Mouse (Mus musculus) heart, embryonic 16.5 days (tissue): ENCODE data around the gene Eno3. TPM values are rescaled to one million over a fixed set of nuclear protein-coding genes. Genes with fewer than 3 reads are reported as not detected.

ENCODE experiments used
- ATAC-seq: fragments of 200-750 bp; cut with Nextera tagmentation; replicated peaks from 2 replicates; pipeline ENCODE4 v1.8.0; 2017; ENCODE audit warnings: moderate number of reproducible peaks; ENCODE audit not compliant: insufficient read depth, low FRiP score; ENCODE audit errors: extremely low read depth
- H3K27ac ChIP-seq: fragments of 300-500 bp; sonication (generic); 2 replicates; pipeline ENCODE4 v1.5.1; 2014; ENCODE audit warnings: mild to moderate bottlenecking, low read length, control low read depth, moderate library complexity
- H3K27me3 ChIP-seq: fragments of 300-500 bp; sonication (generic); 2 replicates; pipeline ENCODE4 v1.6.1; 2014; ENCODE audit warnings: low read length, mixed read lengths; ENCODE audit not compliant: control insufficient read depth, insufficient read depth
- H3K36me3 ChIP-seq: fragments of 300-500 bp; sonication (generic); 2 replicates; pipeline ENCODE4 v1.6.1; 2014; ENCODE audit not compliant: control insufficient read depth, insufficient read depth
- H3K4me1 ChIP-seq: fragments of 300-500 bp; sonication (generic); 2 replicates; pipeline ENCODE4 v1.6.1; 2014; ENCODE audit warnings: low read length, mixed read lengths; ENCODE audit not compliant: control insufficient read depth, insufficient read depth
- H3K4me2 ChIP-seq: fragments of 300-500 bp; sonication (generic); 2 replicates; pipeline ENCODE4 v1.6.1; 2014; ENCODE audit warnings: low read depth, mild to moderate bottlenecking, control low read depth, low read length
- H3K4me3 ChIP-seq: fragments of 300-500 bp; sonication (generic); 2 replicates; pipeline ENCODE4 v1.5.1; 2014; ENCODE audit warnings: mild to moderate bottlenecking, control low read depth, low read length
- H3K9ac ChIP-seq: fragments of 300-500 bp; sonication (generic); 2 replicates; pipeline ENCODE4 v1.6.1; 2014; ENCODE audit warnings: low read length, control low read depth
- H3K9me3 ChIP-seq: fragments of 300-500 bp; sonication (generic); replicated peaks from 2 replicates; pipeline ENCODE4 v1.6.1; 2016; ENCODE audit warnings: low read length; ENCODE audit not compliant: control insufficient read depth
- WGBS: fragments of 180-500 bp; shearing (Covaris S2); extraction: QIAGEN DNeasy Blood & Tissue Kit; methylation state at CpG from one replicate; pipeline ENCODE4 v1.1.7; 2014; 5-methylcytosine and 5-hydroxymethylcytosine counted together
- polyA plus RNA-seq: library from polyadenylated mRNA; unstranded; fragments of >200 nt; fragmentation: Nextera tagmentation; extraction: Ambion mirVana; gene quantifications from 2 replicates; pipeline ENCODE4 v1.2.1, GENCODE M21; 2015

Eno3 gene
- polyA plus RNA-seq, result 578 and 593 TPM in 2 replicates

GRCm38 (mm10) chr11:70656964-70657363 is at the start of gene Eno3:
Gene Eno3, plus strand, starts transcription at chr11:70657202.
- Histone ChIP-seq H3K9ac (peak within 1 kb of the TSS; percentile 78), H3K36me3 (peaks cover 15% of the 10 kb centered on the region), H3K4me2 (peak within 1 kb of the TSS; percentile 92), H3K9me3 (no peaks in the 10 kb centered on the region), H3K4me3 (peak within 1 kb of the TSS; percentile 74), H3K27ac (peak within 1 kb of the TSS; percentile 96), H3K4me1 (peaks cover 31% of the 10 kb centered on the region), H3K27me3 (no peaks in the 10 kb centered on the region)
- 11% methylated on average over 3 of the region's 3 CpGs for WGBS
- ATAC-seq, result peak; percentile 45

GRCm38 (mm10) chr11:70607611-70608010 is 49.4 kb upstream of the Eno3 start:
- no peaks in the 10 kb centered on the region for H3K9me3 ChIP-seq
- 80% methylated on average over 9 of the region's 9 CpGs for WGBS
- H3K4me1 ChIP-seq, result no peaks in the 10 kb centered on the region
- no peak overlapping the region for H3K9ac ChIP-seq
- no peak overlapping the region for H3K4me3 ChIP-seq
- H3K4me2 ChIP-seq, result no peak overlapping the region
- H3K27ac ChIP-seq, result no peak overlapping the region
- H3K27me3 ChIP-seq, result no peaks in the 10 kb centered on the region
- peaks cover 62% of the 10 kb centered on the region for H3K36me3 ChIP-seq
- ATAC-seq, result no peak

DNA sequence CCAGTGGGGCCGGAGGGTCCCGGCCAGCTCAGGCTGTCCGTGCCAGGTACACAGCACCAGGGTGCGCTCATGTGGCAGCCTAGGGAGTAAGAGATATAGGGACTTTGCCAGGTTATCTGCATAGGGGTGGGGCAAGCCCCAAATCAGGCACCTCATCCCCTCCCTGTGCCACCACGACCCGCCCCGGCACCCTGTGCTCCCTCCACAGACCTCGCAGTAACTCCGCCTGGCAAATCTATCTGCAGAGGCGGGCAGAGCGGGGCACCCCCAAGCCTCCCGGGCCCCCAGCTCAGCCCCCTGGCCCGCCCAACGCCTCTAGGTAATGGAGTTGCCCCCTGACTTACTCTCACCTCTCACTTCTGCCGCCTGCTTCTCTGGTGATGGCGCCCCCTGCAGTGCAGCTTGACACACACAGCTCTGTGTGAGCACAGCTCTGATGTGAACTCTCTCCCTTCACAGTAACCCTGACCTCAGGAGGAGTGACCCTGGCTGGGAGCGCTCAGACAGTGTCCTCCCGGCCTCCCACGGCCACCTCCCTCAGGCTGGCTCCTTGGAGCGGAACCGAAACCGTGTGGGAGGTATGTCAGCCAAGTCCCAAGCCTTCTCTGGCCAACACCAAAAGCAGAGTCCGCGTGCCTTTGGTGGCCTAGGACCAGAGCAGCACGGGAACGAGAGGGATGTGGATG is 48.5 kb upstream of the Eno3 start:
- Histone ChIP-seq H3K9ac (no peak overlapping the region), H3K4me3 (no peak overlapping the region), H3K36me3 (peaks cover 64% of the 10 kb centered on the region), H3K27me3 (no peaks in the 10 kb centered on the region), H3K9me3 (no peaks in the 10 kb centered on the region), H3K4me2 (no peak overlapping the region), H3K4me1 (no peaks in the 10 kb centered on the region), H3K27ac (no peak overlapping the region)
- WGBS, result 88% methylated on average over 26 of the region's 26 CpGs
- ATAC-seq, result no peak

DNA sequence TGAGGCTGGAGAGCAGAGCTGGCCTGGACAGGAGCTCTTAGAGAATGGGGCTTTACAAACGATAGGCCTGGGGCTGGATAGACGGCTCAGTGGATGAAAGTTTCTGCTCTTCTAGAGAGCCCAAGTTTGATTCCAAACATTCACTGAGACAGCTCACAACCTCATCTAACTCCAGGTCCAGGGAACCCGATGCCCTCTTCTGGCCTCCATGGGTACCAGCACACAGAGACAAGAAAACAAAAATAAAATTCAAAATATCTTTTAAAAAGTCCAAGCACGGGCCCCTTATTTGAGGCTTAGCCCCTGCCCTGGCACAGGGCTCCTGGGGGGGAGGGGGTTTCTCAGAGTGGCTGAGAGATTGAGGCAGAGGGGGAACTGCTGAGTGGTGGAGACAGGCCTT is 46.2 kb upstream of the Eno3 start:
- peaks cover 10% of the 10 kb centered on the region for H3K4me1 ChIP-seq
- H3K9me3 ChIP-seq, result no peaks in the 10 kb centered on the region
- no peak overlapping the region for H3K9ac ChIP-seq
- WGBS, result 85% methylated on average over 4 of the region's 4 CpGs
- H3K27ac ChIP-seq, result no peak overlapping the region
- peaks cover 57% of the 10 kb centered on the region for H3K36me3 ChIP-seq
- H3K4me2 ChIP-seq, result no peak overlapping the region
- no peak for ATAC-seq
- no peak overlapping the region for H3K4me3 ChIP-seq
- H3K27me3 ChIP-seq, result no peaks in the 10 kb centered on the region

DNA sequence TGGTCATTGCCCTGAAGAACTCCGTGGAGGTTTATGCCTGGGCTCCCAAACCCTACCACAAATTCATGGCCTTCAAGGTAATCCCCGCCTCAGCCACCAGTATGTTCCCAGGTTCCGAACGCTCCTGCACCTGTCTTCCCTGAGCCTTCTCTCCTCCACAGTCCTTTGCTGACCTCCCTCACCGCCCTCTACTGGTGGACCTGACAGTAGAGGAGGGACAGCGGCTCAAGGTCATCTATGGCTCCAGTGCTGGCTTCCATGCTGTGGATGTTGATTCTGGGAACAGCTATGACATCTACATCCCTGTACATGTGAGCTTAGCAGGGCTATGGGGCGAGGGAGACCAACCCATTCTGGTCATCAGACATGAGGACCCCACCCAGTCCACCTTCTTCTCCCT is 44.5 kb upstream of the Eno3 start:
- H3K27ac ChIP-seq, result no peak overlapping the region
- H3K36me3 ChIP-seq, result peaks cover 46% of the 10 kb centered on the region
- H3K9ac ChIP-seq, result no peak overlapping the region
- peaks cover 5% of the 10 kb centered on the region; the same call in 1 of the 2 replicates for H3K27me3 ChIP-seq
- H3K9me3 ChIP-seq, result no peaks in the 10 kb centered on the region
- peaks cover 10% of the 10 kb centered on the region for H3K4me1 ChIP-seq
- no peak for ATAC-seq
- WGBS, result 73% methylated on average over 7 of the region's 7 CpGs
- H3K4me3 ChIP-seq, result no peak overlapping the region
- H3K4me2 ChIP-seq, result no peak overlapping the region

GRCm38 (mm10) chr11:70615074-70615473 is 41.9 kb upstream of the Eno3 start:
- WGBS, result 2% methylated on average over 17 of the region's 17 CpGs
- H3K27me3 ChIP-seq, result peaks cover 5% of the 10 kb centered on the region; the same call in 1 of the 2 replicates
- peak overlapping the region; percentile 65 for H3K9ac ChIP-seq
- H3K4me3 ChIP-seq, result peak overlapping the region; percentile 49
- peak overlapping the region; percentile 84 for H3K4me2 ChIP-seq
- H3K36me3 ChIP-seq, result peaks cover 23% of the 10 kb centered on the region
- H3K9me3 ChIP-seq, result no peaks in the 10 kb centered on the region
- peak overlapping the region; percentile 63 for H3K27ac ChIP-seq
- ATAC-seq, result peak; percentile 74
- peaks cover 10% of the 10 kb centered on the region for H3K4me1 ChIP-seq

DNA sequence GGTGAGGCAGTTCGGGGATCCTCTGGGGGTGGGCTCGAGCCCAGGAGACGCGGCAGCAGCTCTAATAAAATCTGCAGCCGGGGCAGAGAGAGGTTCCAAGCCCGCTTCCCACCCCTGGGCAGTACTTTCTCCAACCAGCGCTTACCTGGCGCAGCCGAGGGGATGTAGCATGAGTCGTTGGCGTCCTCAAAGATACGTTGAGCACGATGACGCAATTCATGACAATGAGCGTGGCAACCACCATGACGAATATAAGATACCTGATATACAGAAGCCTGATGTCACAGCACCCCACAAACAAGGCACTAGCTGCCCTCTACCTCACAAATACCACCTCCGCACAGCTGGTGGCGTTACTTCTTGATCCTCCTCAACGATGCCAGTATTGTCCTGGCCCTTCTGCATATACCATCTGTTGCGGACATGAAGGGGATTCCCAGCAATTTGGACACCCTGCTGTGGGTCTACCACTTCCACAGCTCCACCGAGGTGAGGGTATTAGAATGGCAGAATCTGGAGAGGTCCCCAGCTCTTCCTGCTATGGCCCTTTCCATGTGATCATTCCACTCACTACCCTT is 41.4 kb upstream of the Eno3 start, which contains the start of gene 4930544D05Rik:
TSS of gene 4930544D05Rik (plus strand) at position 333 of the 578 bp plus-strand sequence.
- Histone ChIP-seq H3K27me3 (peaks cover 5% of the 10 kb centered on the region; the same call in 1 of the 2 replicates), H3K4me1 (peaks cover 10% of the 10 kb centered on the region), H3K9me3 (no peaks in the 10 kb centered on the region), H3K4me3 (peak within 1 kb of the TSS; percentile 49), H3K9ac (peak within 1 kb of the TSS; percentile 65), H3K4me2 (peak within 1 kb of the TSS; percentile 84), H3K36me3 (peaks cover 20% of the 10 kb centered on the region), H3K27ac (peak within 1 kb of the TSS; percentile 63)
- ATAC-seq, result 0 out of 2 replicates have a peak, but pooled peaks have one; percentile 2
- WGBS, result 9% methylated on average over 21 of the region's 21 CpGs

DNA sequence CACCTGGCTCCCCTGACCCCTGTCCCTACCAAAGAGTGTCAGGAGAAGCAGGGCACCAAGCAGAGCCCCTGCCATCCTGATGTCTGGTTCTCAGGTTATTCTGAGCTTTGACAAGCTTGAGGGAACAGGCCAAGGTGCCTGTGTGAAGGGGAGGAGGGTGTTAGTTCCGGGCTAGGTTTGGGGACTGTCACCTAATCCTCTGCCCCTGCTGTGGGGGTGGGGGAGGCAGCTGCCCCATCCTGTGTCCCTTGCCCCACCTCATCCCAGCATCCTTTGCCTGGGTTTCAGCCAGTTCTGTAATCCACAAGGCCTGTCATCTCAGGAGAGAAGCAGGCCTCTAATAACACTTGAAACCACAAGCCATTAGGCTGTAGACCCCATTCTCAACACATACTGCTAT is 37.9 kb upstream of the Eno3 start, which contains the start of gene Chrne:
TSS of gene Chrne (minus strand) at position 116 of the 400 bp plus-strand sequence.
- ATAC-seq, result no peak
- no peak within 1 kb of the TSS for H3K4me2 ChIP-seq

More for the DNA sequence above, 37.9 kb upstream of the Eno3 start, which contains the start of gene Chrne:
- Histone ChIP-seq H3K36me3 (no peaks in the 10 kb centered on the region), H3K4me1 (peaks cover 15% of the 10 kb centered on the region), H3K4me3 (no peak within 1 kb of the TSS), H3K9me3 (no peaks in the 10 kb centered on the region), H3K9ac (no peak within 1 kb of the TSS), H3K27me3 (peaks cover 5% of the 10 kb centered on the region; the same call in 1 of the 2 replicates), H3K27ac (no peak within 1 kb of the TSS)
- WGBS, result 25% methylated on average over 1 of the region's 1 CpGs
